ENCODE assay signal across 8 mouse cellular contexts in the genomic region with DNA sequence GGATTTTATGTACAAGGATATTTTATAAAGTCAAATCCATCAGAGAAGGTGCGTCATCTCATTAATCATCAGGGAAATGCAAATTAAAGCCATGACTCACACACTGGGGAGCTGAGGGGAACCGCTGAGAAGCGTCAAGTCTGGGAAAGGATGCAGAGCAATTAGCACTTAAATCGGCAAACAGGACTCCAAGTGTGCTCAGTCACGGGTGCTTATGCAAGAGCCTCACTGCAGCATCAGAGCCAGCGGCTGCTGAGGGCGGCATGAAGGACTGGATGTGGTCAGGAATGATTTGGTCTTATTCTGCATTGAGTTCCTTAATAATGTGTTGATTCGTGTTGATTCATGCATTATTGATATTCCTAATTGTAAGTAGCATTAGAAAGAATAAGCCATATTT.
A peak's percentile ranks its signal among the peaks of the same experiment; 100 is the strongest.
DNase-seq lines count a peak whose midpoint lies in the region; ATAC-seq lines count a peak whose summit lies in the region.

No protein-coding gene starts in this region.

- ATAC-seq in megakaryocyte, adult 5-6 weeks (ENCODE audit: poor library complexity, severe bottlenecking) = no peak
- peak; percentile 80 for ATAC-seq in granulocyte monocyte progenitor cell, adult 5-6 weeks (replicated peaks; ENCODE audit: poor library complexity, severe bottlenecking)
- ATAC-seq in neural tube, embryonic 14.5 days (ENCODE audit: low read depth) = peak; percentile 88

- peak overlapping the region; percentile 43 for H3K4me2 ChIP-seq in neural tube, embryonic 14.5 days (ENCODE audit: low read depth, low read length)

- DNase-seq in cerebellum, postnatal 14 days = peak; percentile 62 to 70
- DNase-seq in left cerebral cortex, postnatal 36 days (ENCODE audit: low spot score in 2 of 2) = peak; percentile 55 to 62
- DNase-seq in gastrocnemius, postnatal 14 days = no peak
- no peak for DNase-seq in lung, postnatal 4 days

- H3K9ac ChIP-seq in neural tube, embryonic 14.5 days (replicated peaks; ENCODE audit: low read depth, low read length) = peak overlapping the region; percentile 47

- no peaks in the 10 kb centered on the region for H3K27me3 ChIP-seq in megakaryocyte, embryonic 14.5 days (replicated peaks)
- no peaks in the 10 kb centered on the region for H3K27me3 ChIP-seq in neural tube, embryonic 14.5 days (ENCODE audit: control insufficient read depth, insufficient read depth, low read length)

- peak overlapping the region; percentile 93 for H3K27ac ChIP-seq in neural tube, embryonic 14.5 days (ENCODE audit: low read depth, low read length)

- peaks cover 53% of the 10 kb centered on the region for H3K36me3 ChIP-seq in megakaryocyte, embryonic 14.5 days (replicated peaks; ENCODE audit: low read length)
- H3K36me3 ChIP-seq in neural tube, embryonic 14.5 days (ENCODE audit: control insufficient read depth, insufficient read depth, low read length) = no peaks in the 10 kb centered on the region

- H3K4me1 ChIP-seq in megakaryocyte, embryonic 14.5 days = peaks cover 64% of the 10 kb centered on the region
- H3K4me1 ChIP-seq in neural tube, embryonic 14.5 days (ENCODE audit: control insufficient read depth, insufficient read depth, low read length) = peaks cover 13% of the 10 kb centered on the region

- 6% methylated on average over 8 of the region's 8 CpGs for WGBS in neural tube, embryonic 14.5 days

- H3K4me3 ChIP-seq in megakaryocyte, embryonic 14.5 days (replicated peaks) = peak overlapping the region; percentile 87
- no peak overlapping the region for H3K4me3 ChIP-seq in neural tube, embryonic 14.5 days (ENCODE audit: low read depth, low read length)

- intact Hi-C loops in left cerebral cortex, postnatal 36 days (cut with DNase I) = loop anchor here (5.0 kb wide), 1 partner anchor 210 kb away; the partner anchor contains the start of gene Tial1
- intact Hi-C loops in gastrocnemius, postnatal 14 days (cut with DNase I; ENCODE audit: low total_unique reads) = no loop called here

- peaks cover 6% of the 10 kb centered on the region for H3K9me3 ChIP-seq in megakaryocyte, embryonic 14.5 days
- no peaks in the 10 kb centered on the region for H3K9me3 ChIP-seq in neural tube, embryonic 14.5 days (ENCODE audit: control insufficient read depth, low read length)

Comparison
In these comparisons a context has a peak if more than half of its experiments do, and no peak if none do; other contexts are left out.
1. DNase-seq: peak in cerebellum, postnatal 14 days (2 of 2) and left cerebral cortex, postnatal 36 days (2 of 2); none in gastrocnemius, postnatal 14 days (single experiment) and lung, postnatal 4 days (0 of 2).